Mouse (Mus musculus) heart, embryonic 14.5 days (tissue): ENCODE results near the gene Il34. TPM values are rescaled to one million over a fixed set of nuclear protein-coding genes. Genes with fewer than 3 reads are reported as not detected.

Experiments
- ATAC-seq: fragments of 200-750 bp; cut with Nextera tagmentation; 2 replicates; pipeline ENCODE4 v1.8.0; 2017; ENCODE audit warnings: low read depth, moderate TSS enrichment; ENCODE audit not compliant: insufficient number of reproducible peaks, insufficient read depth, low FRiP score
- H3K27ac ChIP-seq, 2 experiments: fragments of 200-500 bp in 1 of 2; fragments of 300-500 bp in 1 of 2; sonication (generic) in 1 of 2; replicated peaks in 1 of 2; 2 replicates each; pipeline ENCODE4 v1.5.1; 2012 to 2014; ENCODE audit warnings: low read depth in 2 of 2, low read length in 2 of 2, control low read depth in 1 of 2, mild to moderate bottlenecking in 1 of 2, mixed read lengths in 1 of 2; ENCODE audit not compliant: control insufficient read depth in 1 of 2, insufficient read depth in 1 of 2
- H3K27me3 ChIP-seq: fragments of 300-500 bp; sonication (generic); 2 replicates; pipeline ENCODE4 v1.6.1; 2014; ENCODE audit warnings: mild to moderate bottlenecking, low read length, control low read depth; ENCODE audit not compliant: control insufficient read depth, insufficient read depth
- H3K36me3 ChIP-seq: fragments of 300-500 bp; sonication (generic); 2 replicates; pipeline ENCODE4 v1.6.1; 2014; ENCODE audit warnings: mild to moderate bottlenecking, control low read depth, low read length, mixed read lengths; ENCODE audit not compliant: control insufficient read depth, insufficient read depth
- H3K4me1 ChIP-seq, 2 experiments: fragments of 200-500 bp in 1 of 2; fragments of 300-500 bp in 1 of 2; sonication (generic) in 1 of 2; 2 replicates each; pipeline ENCODE4 v1.6.1; 2012 to 2014; ENCODE audit warnings: low read length in 2 of 2, control low read depth in 1 of 2, mixed read lengths in 1 of 2; ENCODE audit not compliant: control insufficient read depth in 2 of 2, insufficient read depth in 2 of 2
- H3K4me2 ChIP-seq: fragments of 300-500 bp; sonication (generic); 2 replicates; pipeline ENCODE4 v1.6.1; 2014; ENCODE audit warnings: mild to moderate bottlenecking, low read length
- H3K4me3 ChIP-seq, 2 experiments: fragments of 200-500 bp in 1 of 2; fragments of 300-500 bp in 1 of 2; sonication (generic) in 1 of 2; 2 replicates each; pipeline ENCODE4 v1.5.1; 2012 to 2014; ENCODE audit warnings: low read length in 2 of 2, mild to moderate bottlenecking in 2 of 2, control low read depth in 1 of 2, low read depth in 1 of 2, moderate library complexity in 1 of 2; ENCODE audit not compliant: control insufficient read depth in 1 of 2, insufficient read depth in 1 of 2
- H3K9ac ChIP-seq: fragments of 300-500 bp; sonication (generic); 2 replicates; pipeline ENCODE4 v1.6.1; 2014; ENCODE audit warnings: mild to moderate bottlenecking, low read length
- H3K9me3 ChIP-seq: fragments of 300-500 bp; sonication (generic); 2 replicates; pipeline ENCODE4 v1.6.1; 2016; ENCODE audit warnings: low read length, control low read depth; ENCODE audit not compliant: control insufficient read depth
- WGBS: fragments of 180-500 bp; shearing (Covaris S2); extraction: QIAGEN DNeasy Blood & Tissue Kit; methylation state at CpG from one replicate; pipeline ENCODE4 v1.1.7; 2014; 5-methylcytosine and 5-hydroxymethylcytosine counted together
- polyA plus RNA-seq: library from polyadenylated mRNA; unstranded; fragments of >200 nt; fragmentation: Nextera tagmentation; extraction: Ambion mirVana; gene quantifications from 2 replicates; pipeline ENCODE4 v1.2.1, GENCODE M21; 2014

Gene Il34
- polyA plus RNA-seq, 1 experiment from 2014 or later: 0.49 TPM

GRCm38 (mm10) chr8:110775721-110776120 is 30.0 kb downstream of the Il34 start:
- H3K27ac ChIP-seq: no peak overlapping the region

GRCm38 (mm10) chr8:110775316-110775715 is 30.4 kb downstream of the Il34 start:
- Histone ChIP-seq H3K4me3 (no peak overlapping the region), H3K36me3 (no peaks in the 10 kb centered on the region), H3K4me2 (no peak overlapping the region), H3K9ac (no peak overlapping the region), H3K27me3 (no peaks in the 10 kb centered on the region), H3K9me3 (peaks cover 3% of the 10 kb centered on the region; the same call in 1 of the 2 replicates), H3K4me1 (peaks cover 4 to 5% of the 10 kb centered on the region in 2 experiments; a peak in 3 of 4 replicates), H3K27ac (no peak overlapping the region)
- no peak for ATAC-seq
- WGBS: 68% methylated on average over 8 of the region's 8 CpGs

More at GRCm38 (mm10) chr8:110775721-110776120, 30.0 kb downstream of the Il34 start:
- Histone ChIP-seq H3K4me1 (peaks cover 4 to 5% of the 10 kb centered on the region in 2 experiments; a peak in 3 of 4 replicates), H3K9me3 (peaks cover 3% of the 10 kb centered on the region; the same call in 1 of the 2 replicates), H3K4me2 (no peak overlapping the region), H3K4me3 (no peak overlapping the region), H3K36me3 (no peaks in the 10 kb centered on the region), H3K9ac (no peak overlapping the region), H3K27me3 (no peaks in the 10 kb centered on the region)
- ATAC-seq: no peak
- WGBS: 77% methylated on average over 3 of the region's 3 CpGs

DNA sequence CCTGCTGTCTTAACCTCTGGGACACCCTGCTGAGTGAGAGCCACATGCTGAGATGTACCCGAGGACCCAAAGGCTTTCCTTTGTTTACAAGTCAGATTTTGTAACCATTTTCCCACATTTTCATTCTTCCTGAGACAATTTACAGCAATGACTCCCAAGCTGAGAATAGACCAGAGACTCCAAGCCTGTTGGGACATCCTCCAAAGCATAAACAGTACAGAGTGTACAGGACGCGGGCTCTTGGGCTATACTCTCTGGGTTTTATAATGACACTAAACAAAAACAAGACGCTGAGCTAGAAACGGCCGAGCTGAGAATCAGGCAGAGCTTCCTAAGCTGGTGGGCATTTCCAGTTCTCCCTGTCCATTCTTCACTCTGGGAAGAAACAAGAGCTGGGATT is 31.0 kb downstream of the Il34 start:
- no peak overlapping the region for H3K9ac ChIP-seq
- peaks cover 4 to 5% of the 10 kb centered on the region in 2 experiments; a peak in 3 of 4 replicates for H3K4me1 ChIP-seq
- H3K27me3 ChIP-seq: no peaks in the 10 kb centered on the region
- no peak for ATAC-seq
- H3K27ac ChIP-seq: no peak overlapping the region
- H3K9me3 ChIP-seq: peaks cover 3% of the 10 kb centered on the region; the same call in 1 of the 2 replicates
- H3K36me3 ChIP-seq: no peaks in the 10 kb centered on the region
- WGBS: 87% methylated on average over 6 of the region's 6 CpGs
- H3K4me2 ChIP-seq: no peak overlapping the region
- H3K4me3 ChIP-seq: no peak overlapping the region

GRCm38 (mm10) chr8:110774047-110774446 is 31.7 kb downstream of the Il34 start:
- Histone ChIP-seq H3K27ac (no peak overlapping the region), H3K4me2 (no peak overlapping the region), H3K4me3 (no peak overlapping the region), H3K9ac (no peak overlapping the region), H3K9me3 (peaks cover 3% of the 10 kb centered on the region; the same call in 1 of the 2 replicates), H3K4me1 (peaks cover 4 to 5% of the 10 kb centered on the region in 2 experiments; a peak in 3 of 4 replicates), H3K36me3 (no peaks in the 10 kb centered on the region), H3K27me3 (no peaks in the 10 kb centered on the region)
- WGBS: 57% methylated on average over 3 of the region's 3 CpGs
- no peak for ATAC-seq

GRCm38 (mm10) chr8:110772452-110772851 is 33.3 kb downstream of the Il34 start:
- Histone ChIP-seq H3K4me3 (no peak overlapping the region), H3K9ac (no peak overlapping the region), H3K27ac (0 out of 4 replicates have a peak overlapping the region, but pooled peaks have one; percentile 22 to 24), H3K9me3 (peaks cover 3% of the 10 kb centered on the region; the same call in 1 of the 2 replicates), H3K36me3 (no peaks in the 10 kb centered on the region), H3K27me3 (no peaks in the 10 kb centered on the region), H3K4me2 (no peak overlapping the region), H3K4me1 (peaks cover 4 to 5% of the 10 kb centered on the region in 2 experiments; a peak in 3 of 4 replicates)
- WGBS: 56% methylated on average over 7 of the region's 7 CpGs
- no peak for ATAC-seq

GRCm38 (mm10) chr8:110767261-110767660 is 38.5 kb downstream of the Il34 start:
- ATAC-seq: no peak
- Histone ChIP-seq H3K27ac (no peak overlapping the region), H3K4me2 (no peak overlapping the region), H3K4me3 (no peak overlapping the region), H3K9me3 (no peaks in the 10 kb centered on the region), H3K36me3 (no peaks in the 10 kb centered on the region), H3K27me3 (no peaks in the 10 kb centered on the region), H3K9ac (no peak overlapping the region), H3K4me1 (no peaks in the 10 kb centered on the region)
- whole genome bisulfite sequencing: 79% methylated on average over 6 of the region's 6 CpGs

GRCm38 (mm10) chr8:110764671-110765070 is 41.1 kb downstream of the Il34 start:
- H3K4me3 ChIP-seq: no peak overlapping the region
- ATAC-seq: no peak
- H3K9ac ChIP-seq: no peak overlapping the region
- H3K9me3 ChIP-seq: no peaks in the 10 kb centered on the region
- no peaks in the 10 kb centered on the region for H3K36me3 ChIP-seq
- no peak overlapping the region for H3K27ac ChIP-seq
- no peak overlapping the region for H3K4me2 ChIP-seq
- peaks cover 7 to 9% of the 10 kb centered on the region in 2 experiments; a peak in 3 of 4 replicates for H3K4me1 ChIP-seq
- no peaks in the 10 kb centered on the region for H3K27me3 ChIP-seq
- 82% methylated on average over 3 of the region's 3 CpGs for WGBS

- Histone ChIP-seq H3K27ac (no peak overlapping the region), H3K27me3 (no peaks in the 10 kb centered on the region)
- no peak for ATAC-seq
Observed at GRCm38 (mm10) chr8:110761988-110762387, 43.7 kb downstream of the Il34 start.

More at GRCm38 (mm10) chr8:110761988-110762387, 43.7 kb downstream of the Il34 start:
- H3K4me2 ChIP-seq: no peak overlapping the region
- H3K9me3 ChIP-seq: no peaks in the 10 kb centered on the region
- no peaks in the 10 kb centered on the region for H3K36me3 ChIP-seq
- H3K4me3 ChIP-seq: no peak overlapping the region
- H3K4me1 ChIP-seq: peaks cover 7 to 9% of the 10 kb centered on the region in 2 experiments; a peak in 3 of 4 replicates
- 49% methylated on average over 6 of the region's 6 CpGs for WGBS
- no peak overlapping the region for H3K9ac ChIP-seq
